In genomic region chr17:28420229-28421051, GRCm38 (mm10) we compare ENCODE assay signal across 9 mouse cellular contexts. TPM values are rescaled to one million over a fixed set of nuclear protein-coding genes. Genes with fewer than 3 reads are reported as not detected.
DNase-seq lines count a peak whose midpoint lies in the region; ATAC-seq and TF ChIP-seq lines count a peak whose summit lies in the region.
"Had no signal": no experiment of that assay in that cellular context is flagged by ENCODE, and none has a peak within 500 bp of the region (broad histone marks: within the 10 kb centered on the region; RNA-seq: fewer than 3 reads in every experiment).

No protein-coding gene starts in this region.

- DNase-seq in layer of hippocampus, adult 2 months (ENCODE audit: low spot score in 2 of 2) = peak in 1 of 2 experiments; percentile 17
- no peak for DNase-seq in layer of hippocampus, adult 8-10 months (ENCODE audit: low spot score in 2 of 2)
- peak; percentile 71 for DNase-seq in embryonic facial prominence, embryonic 14.5 days (ENCODE audit: low spot score)
- DNase-seq in intestine, embryonic 14.5 days (ENCODE audit: low spot score) = no peak
- no peak for DNase-seq in thymus, postnatal 36 days
- no peak for DNase-seq in thymus, postnatal 0 days (ENCODE audit: low spot score)

- TF ChIP-seq CTCF in layer of hippocampus, adult 2 months (conservative IDR thresholded peaks at IDR 0.05) = no peak

- WGBS in embryonic facial prominence, embryonic 14.5 days = 41% methylated on average over 12 of the region's 12 CpGs
- WGBS in intestine, embryonic 14.5 days = 47% methylated on average over 12 of the region's 12 CpGs

- H3K4me2 ChIP-seq in embryonic facial prominence, embryonic 14.5 days (ENCODE audit: low read depth, low read length) = 0 out of 2 replicates have a peak overlapping the region, but pooled peaks have one; percentile 12
- no peak overlapping the region for H3K4me2 ChIP-seq in intestine, embryonic 14.5 days (ENCODE audit: low read length)

- no peaks in the 10 kb centered on the region for H3K9me3 ChIP-seq in embryonic facial prominence, embryonic 14.5 days (ENCODE audit: control insufficient read depth, low read length)
- H3K9me3 ChIP-seq in intestine, embryonic 14.5 days (ENCODE audit: control insufficient read depth, low read length) = no peaks in the 10 kb centered on the region

- H3K36me3 ChIP-seq in embryonic facial prominence, embryonic 14.5 days (ENCODE audit: control insufficient read depth, insufficient read depth, low read length) = 0 out of 2 replicates have a peak, but pooled peaks cover 2% of the 10 kb centered on the region
- H3K36me3 ChIP-seq in intestine, embryonic 14.5 days (ENCODE audit: control insufficient read depth, insufficient read depth, low read length) = no peaks in the 10 kb centered on the region

- no peak overlapping the region for H3K9ac ChIP-seq in embryonic facial prominence, embryonic 14.5 days (ENCODE audit: low read depth, low read length)
- H3K9ac ChIP-seq in intestine, embryonic 14.5 days (ENCODE audit: low read length) = no peak overlapping the region

- ATAC-seq in embryonic facial prominence, embryonic 14.5 days (ENCODE audit: low read depth) = peak; percentile 68
- ATAC-seq in intestine, embryonic 14.5 days (replicated peaks; ENCODE audit: low FRiP score, low TSS enrichment, low read depth) = no peak
- ATAC-seq in megakaryocyte progenitor cell, adult 5-6 weeks (replicated peaks; ENCODE audit: poor library complexity) = peak; percentile 63
- ATAC-seq in cerebellum, adult (ENCODE audit: insufficient number of reproducible peaks, low FRiP score, low TSS enrichment) = no peak

- H3K27ac ChIP-seq in layer of hippocampus, adult 2 months = peak overlapping the region; percentile 82
- peak overlapping the region; percentile 61 for H3K27ac ChIP-seq in embryonic facial prominence, embryonic 14.5 days (replicated peaks; ENCODE audit: low read depth, low read length)
- 0 out of 2 replicates have a peak overlapping the region, but pooled peaks have one; percentile 28 for H3K27ac ChIP-seq in intestine, embryonic 14.5 days (ENCODE audit: low read depth)

- H3K4me1 ChIP-seq in embryonic facial prominence, embryonic 14.5 days (ENCODE audit: control insufficient read depth, insufficient read depth, low read length) = peaks cover 6% of the 10 kb centered on the region
- H3K4me1 ChIP-seq in intestine, embryonic 14.5 days (replicated peaks; ENCODE audit: control insufficient read depth, insufficient read depth, low read length) = peaks cover 7% of the 10 kb centered on the region; the same call in 1 of the 2 replicates

- H3K4me3 ChIP-seq in layer of hippocampus, adult 2 months = no peak overlapping the region
- no peak overlapping the region for H3K4me3 ChIP-seq in embryonic facial prominence, embryonic 14.5 days (ENCODE audit: low read depth, low read length)
- H3K4me3 ChIP-seq in intestine, embryonic 14.5 days (ENCODE audit: low read depth, low read length) = no peak overlapping the region

- no peaks in the 10 kb centered on the region for H3K27me3 ChIP-seq in embryonic facial prominence, embryonic 14.5 days (replicated peaks; ENCODE audit: control insufficient read depth, insufficient read depth, low read length)
- H3K27me3 ChIP-seq in intestine, embryonic 14.5 days (replicated peaks; ENCODE audit: control insufficient read depth, insufficient read depth, low read length) = no peaks in the 10 kb centered on the region

RNA-seq across cellular contexts. Expression of gene Tulp1, which starts 55.4 kb away (rescaled TPM):
- not detected for total RNA-seq in layer of hippocampus, adult 2 months (2021)
- 1 to 10 TPM in 1 of 4 experiments, not detected in 3; 1.2 TPM for total RNA-seq in layer of hippocampus, adult 8-10 months (2022)
- 3.9 and 6.0 TPM in 2 replicates for polyA plus RNA-seq in embryonic facial prominence, embryonic 14.5 days (2014; fragmentation: Nextera tagmentation; extraction: Ambion mirVana)
- polyA plus RNA-seq in intestine, embryonic 14.5 days (2014; fragmentation: Nextera tagmentation; extraction: Ambion mirVana) = 3.7 and 4.0 TPM in 2 replicates
- total RNA-seq in megakaryocyte progenitor cell, adult 5-6 weeks (2015) = not detected in 2 replicates
- total RNA-seq in megakaryocyte progenitor cell, adult 5-6 weeks (2017) = not detected in 2 replicates
- polyA plus RNA-seq in thymus, postnatal 0 days (2015; fragmentation: Nextera tagmentation; extraction: Ambion mirVana) = 0.54 and 0.56 TPM in 2 replicates
- total RNA-seq: left cerebral cortex, postnatal 25 days had no signal

Comparison
In these comparisons a context has a peak if more than half of its experiments do, and no peak if none do; other contexts are left out.
1. H3K27ac ChIP-seq: peak in every context shown above with its lines; median percentile 82 in layer of hippocampus, adult 2 months; 61 in embryonic facial prominence, embryonic 14.5 days; 28 in intestine, embryonic 14.5 days.
2. ATAC-seq: peak in embryonic facial prominence, embryonic 14.5 days (single experiment) and megakaryocyte progenitor cell, adult 5-6 weeks (single experiment); none in intestine, embryonic 14.5 days (single experiment) and cerebellum, adult (single experiment).